Mouse (Mus musculus): ENCODE results near the gene Etnk2. TPM values are rescaled to one million over a fixed set of nuclear protein-coding genes. Genes with fewer than 3 reads are reported as not detected.

The Etnk2 gene
- polyA plus RNA-seq, 1 experiment from 2014 or later: 4.3 TPM

Other genes with a start within 250 kb of the Etnk2 start
- 35.8 and 49.1 TPM in 2 replicates for gene Ppp1r15b, start 232.4 kb upstream of the Etnk2 start, polyA plus RNA-seq (2015; fragmentation: Nextera tagmentation; extraction: Ambion mirVana)
- 1.9 TPM in 2 replicates for gene Plekha6, start 199.4 kb upstream of the Etnk2 start, polyA plus RNA-seq (2015; fragmentation: Nextera tagmentation; extraction: Ambion mirVana)
- gene Golt1a, start 53.8 kb upstream of the Etnk2 start, polyA plus RNA-seq (2015; fragmentation: Nextera tagmentation; extraction: Ambion mirVana): 6.1 and 8.2 TPM in 2 replicates
- not detected in 2 replicates for gene Kiss1, start 41.7 kb upstream of the Etnk2 start, polyA plus RNA-seq (2015; fragmentation: Nextera tagmentation; extraction: Ambion mirVana)
- gene Ren1, start 13.1 kb upstream of the Etnk2 start, polyA plus RNA-seq (2015; fragmentation: Nextera tagmentation; extraction: Ambion mirVana): 0.47 and 0.61 TPM in 2 replicates
- 1.3 and 1.5 TPM in 2 replicates for gene Sox13, start 60.8 kb downstream of the Etnk2 start, polyA plus RNA-seq (2015; fragmentation: Nextera tagmentation; extraction: Ambion mirVana)
- gene Snrpe, start 246.7 kb downstream of the Etnk2 start, polyA plus RNA-seq (2015; fragmentation: Nextera tagmentation; extraction: Ambion mirVana): 501 and 514 TPM in 2 replicates